Mouse (Mus musculus) embryonic fibroblast, embryonic 13.5 days (primary cell): ENCODE measurements around the gene Six4. TPM values are rescaled to one million over a fixed set of nuclear protein-coding genes. Genes with fewer than 3 reads are reported as not detected.
"Not testable (repeated sequence)": the region's sequence is repeated elsewhere in the genome, so short reads cannot be mapped to it uniquely, and the experiment has no call there.

Experiments used
- H3K27ac ChIP-seq: 2 replicates; pipeline ENCODE4 v1.5.1; 2012; ENCODE audit warnings: low read length, control low read depth, inconsistent platforms; ENCODE audit not compliant: insufficient read depth
- H3K4me1 ChIP-seq: 2 replicates; pipeline ENCODE4 v1.6.1; 2011; ENCODE audit warnings: low read length; ENCODE audit not compliant: control insufficient read depth, insufficient read depth
- H3K4me3 ChIP-seq: 2 replicates; pipeline ENCODE4 v1.5.1; 2011; ENCODE audit warnings: mild to moderate bottlenecking, control low read depth, low read length; ENCODE audit not compliant: insufficient read depth
- CTCF ChIP-seq: IDR thresholded peaks from 2 replicates; pipeline ENCODE4 v1.5.1; 2011; ENCODE audit warnings: mild to moderate bottlenecking, control low read depth, low read length, moderate library complexity, borderline replicate concordance; ENCODE audit not compliant: insufficient read depth
- POLR2A ChIP-seq: IDR thresholded peaks from 2 replicates; pipeline ENCODE4 v1.6.1; 2011; ENCODE audit warnings: low read depth, mild to moderate bottlenecking, control low read depth, low read length, moderate library complexity
- polyA plus RNA-seq: library from polyadenylated mRNA; stranded (reverse); fragments of >200 nt; gene quantifications from 2 replicates; pipeline ENCODE4 v1.2.4, GENCODE M21; 2011; ENCODE audit warnings: low read depth; ENCODE audit not compliant: missing spikeins, insufficient read length

The Six4 gene
- polyA plus RNA-seq, 1 experiment = 12.5 TPM

DNA sequence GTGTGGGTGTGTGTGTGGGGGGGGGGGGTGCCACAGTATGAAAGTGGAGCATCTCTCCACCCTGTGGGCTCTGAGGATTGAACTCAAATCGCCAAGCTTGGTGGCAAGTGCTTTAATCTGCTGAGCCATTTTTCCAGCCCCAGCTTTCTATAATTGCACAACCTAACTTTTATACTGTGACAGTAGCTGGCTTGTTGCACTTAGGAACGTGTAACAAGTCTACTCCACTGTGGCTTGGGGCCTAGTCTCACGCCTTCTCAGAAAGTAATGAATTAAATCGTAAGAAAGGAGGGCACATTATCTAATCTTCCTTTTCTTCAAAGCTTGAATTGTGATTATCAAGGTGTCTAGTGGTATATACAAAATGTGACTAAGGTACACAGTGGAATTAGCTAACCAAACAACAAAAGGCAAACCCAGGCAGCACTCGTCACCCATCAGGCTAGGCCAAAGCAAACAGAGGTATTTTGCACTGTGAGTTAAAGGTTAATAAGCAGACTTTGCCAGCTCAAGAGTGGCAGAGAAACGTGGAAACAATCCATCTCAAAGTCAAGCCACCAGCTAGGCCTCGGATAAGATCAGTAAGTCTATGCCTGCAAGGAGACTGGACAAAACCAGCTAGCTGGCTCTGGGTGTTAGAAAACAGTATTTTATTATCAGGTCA, 22.5 kb downstream of the Six4 start:
- Histone ChIP-seq H3K27ac (no peak overlapping the region), H3K4me1 (peaks cover 2% of the 10 kb centered on the region; the same call in 1 of the 2 replicates), H3K4me3 (no peak overlapping the region)
- no peak for TF ChIP-seq CTCF
- TF ChIP-seq POLR2A = no peak

DNA sequence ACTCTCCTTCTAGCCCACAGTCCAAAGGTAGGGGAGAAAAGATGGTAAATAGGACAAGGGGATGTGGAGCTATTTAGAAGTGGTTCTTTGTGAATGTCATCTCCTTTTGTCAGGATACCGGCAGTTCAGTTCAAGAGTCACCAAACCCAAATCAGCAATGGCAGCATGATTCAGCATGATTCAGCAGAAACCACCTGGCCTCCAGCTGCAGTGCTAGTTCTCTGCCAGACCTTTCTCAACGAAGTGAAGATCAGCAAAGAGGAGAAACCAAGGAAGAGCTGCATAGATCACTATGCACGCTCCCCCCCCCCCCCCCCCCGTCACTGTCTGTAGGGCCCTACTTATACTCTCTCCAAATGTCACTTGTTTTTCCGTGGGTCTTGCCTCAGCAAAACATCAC, 24.3 kb downstream of the Six4 start:
- H3K4me3 ChIP-seq = no peak overlapping the region
- no peak for TF ChIP-seq POLR2A
- TF ChIP-seq CTCF = no peak
- H3K4me1 ChIP-seq = peaks cover 2% of the 10 kb centered on the region; the same call in 1 of the 2 replicates
- peak overlapping the region; percentile 16; the same call in 1 of the 2 replicates for H3K27ac ChIP-seq

DNA sequence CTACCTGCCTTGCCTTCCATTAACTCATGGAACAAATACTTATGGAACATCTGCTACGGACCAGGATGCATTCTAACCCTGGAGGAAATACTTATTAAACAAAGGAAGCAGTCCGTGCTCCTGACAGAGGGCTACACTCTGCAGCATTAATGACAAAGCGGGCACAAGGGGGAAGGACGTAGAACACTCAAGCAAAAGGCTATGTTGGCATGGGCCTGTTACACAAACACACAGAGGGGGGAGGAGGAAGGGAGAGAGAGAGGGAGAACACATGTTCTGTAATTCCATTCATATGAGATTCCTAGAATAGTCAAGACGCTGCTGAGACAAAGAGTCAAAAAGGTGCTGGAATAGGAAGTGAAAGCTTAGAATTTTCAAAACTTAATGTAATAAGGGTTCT, 24.8 kb downstream of the Six4 start:
- Histone ChIP-seq H3K4me1 (peaks cover 2% of the 10 kb centered on the region; the same call in 1 of the 2 replicates), H3K27ac (peak overlapping the region; percentile 16; the same call in 1 of the 2 replicates), H3K4me3 (no peak overlapping the region)
- TF ChIP-seq CTCF = no peak
- TF ChIP-seq POLR2A = no peak

- H3K4me3 ChIP-seq = no peak overlapping the region
- TF ChIP-seq POLR2A (no peak), CTCF (no peak)
- H3K27ac ChIP-seq = no peak overlapping the region
- H3K4me1 ChIP-seq = peaks cover 2% of the 10 kb centered on the region; the same call in 1 of the 2 replicates
Measured at GRCm38 (mm10) chr12:73087086-73087485, 26.2 kb downstream of the Six4 start.

DNA sequence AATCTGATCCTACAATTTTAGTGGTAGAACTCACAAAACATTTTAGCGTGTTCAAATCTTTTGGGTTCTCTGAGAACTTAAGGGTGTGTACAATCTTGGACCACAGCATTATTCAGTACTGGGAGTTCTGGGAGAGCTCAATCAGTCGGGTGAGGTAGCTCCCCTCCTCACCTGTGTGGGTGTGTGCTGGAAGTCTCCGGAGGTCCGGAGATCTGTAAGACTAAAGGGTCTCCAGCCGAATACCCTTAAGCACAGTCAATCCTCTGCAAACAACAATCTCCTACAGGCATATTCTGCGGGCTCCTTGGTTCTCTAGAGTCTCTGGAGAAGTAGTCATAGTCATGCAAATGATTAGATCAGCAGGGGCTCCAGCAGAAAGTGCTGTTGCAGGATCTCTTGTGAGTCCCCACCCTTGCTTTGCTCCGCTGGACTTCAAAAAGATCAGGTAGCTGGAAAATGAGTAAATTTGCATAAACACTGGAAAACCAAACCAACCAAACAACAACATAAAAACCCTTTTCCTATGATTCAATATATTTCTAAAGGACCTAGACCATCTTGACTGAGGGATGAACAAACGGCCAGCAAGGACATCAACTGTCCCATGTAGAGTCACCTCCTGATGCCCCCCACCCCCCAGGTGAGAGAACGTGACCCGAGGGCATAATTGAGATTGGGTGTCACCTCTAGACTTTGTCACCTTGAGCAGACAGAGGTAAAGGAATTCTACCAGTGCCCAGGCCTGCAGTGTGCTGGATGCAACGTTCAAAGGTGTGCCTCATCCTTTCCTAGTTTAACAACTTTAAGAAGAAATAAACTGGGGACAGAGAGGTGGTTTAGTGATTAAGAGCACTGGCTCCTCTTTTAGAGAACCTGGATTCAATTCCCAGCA, 27.3 kb downstream of the Six4 start:
- no peak overlapping the region for H3K27ac ChIP-seq

GRCm38 (mm10) chr12:73083773-73084172, 29.5 kb downstream of the Six4 start:
- Histone ChIP-seq H3K4me1 (peaks cover 2% of the 10 kb centered on the region; the same call in 1 of the 2 replicates), H3K4me3 (no peak overlapping the region), H3K27ac (no peak overlapping the region)
- TF ChIP-seq POLR2A = no peak
- TF ChIP-seq CTCF = no peak

More for the DNA sequence above, 27.3 kb downstream of the Six4 start:
- no peak for TF ChIP-seq CTCF
- no peak for TF ChIP-seq POLR2A
- Histone ChIP-seq H3K4me1 (peaks cover 2% of the 10 kb centered on the region; the same call in 1 of the 2 replicates), H3K4me3 (no peak overlapping the region)

GRCm38 (mm10) chr12:73081828-73082227, 31.4 kb downstream of the Six4 start:
- H3K4me3 ChIP-seq, H3K4me1 ChIP-seq, H3K27ac ChIP-seq: not testable (repeated sequence)

GRCm38 (mm10) chr12:73060805-73061410, 52.3 kb downstream of the Six4 start:
- TF ChIP-seq POLR2A = no peak
- no peak for TF ChIP-seq CTCF
- Histone ChIP-seq H3K27ac (no peak overlapping the region), H3K4me1 (no peaks in the 10 kb centered on the region), H3K4me3 (no peak overlapping the region)

DNA sequence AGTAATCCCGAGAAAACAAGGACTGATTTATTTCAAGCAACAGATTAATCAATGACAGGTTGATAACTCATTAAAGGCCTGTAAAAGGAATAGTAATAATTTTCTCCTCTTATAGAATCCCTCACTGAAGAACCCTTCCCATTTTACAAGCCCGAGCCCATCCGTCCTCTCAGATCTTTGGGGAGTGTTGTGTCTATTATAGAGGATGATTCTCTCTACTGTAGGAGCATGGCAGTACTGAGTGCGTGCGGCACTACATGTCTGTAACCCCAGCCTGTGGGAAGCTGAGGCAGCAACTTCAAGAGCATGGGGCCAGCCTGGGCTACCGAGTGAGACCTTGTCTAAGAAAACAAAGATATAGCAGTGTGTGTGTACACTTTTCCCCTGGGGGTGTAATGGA, 55.8 kb downstream of the Six4 start:
- Histone ChIP-seq H3K27ac (no peak overlapping the region), H3K4me3 (no peak overlapping the region), H3K4me1 (no peaks in the 10 kb centered on the region; the same call in 1 of the 2 replicates)
- TF ChIP-seq POLR2A (no peak), CTCF (no peak)

- TF ChIP-seq POLR2A (no peak), CTCF (no peak)
- H3K4me1 ChIP-seq = no peaks in the 10 kb centered on the region; the same call in 1 of the 2 replicates
- H3K27ac ChIP-seq = no peak overlapping the region
- H3K4me3 ChIP-seq = no peak overlapping the region
Measured at GRCm38 (mm10) chr12:73055451-73055850, 57.8 kb downstream of the Six4 start.
